Mouse (Mus musculus) forebrain, postnatal 0 days (tissue): ENCODE results near the gene Pcsk6. TPM values are rescaled to one million over a fixed set of nuclear protein-coding genes. Genes with fewer than 3 reads are reported as not detected.
"Not testable (repeated sequence)": the region's sequence is repeated elsewhere in the genome, so short reads cannot be mapped to it uniquely, and the experiment has no call there.

Experiments used
- ATAC-seq: fragments of 200-750 bp; cut with Nextera tagmentation; 2 replicates; pipeline ENCODE4 v1.8.0; 2017; ENCODE audit warnings: mild to moderate bottlenecking, moderate library complexity
- DNase-seq: peaks from one replicate; pipeline ENCODE4 v3.0.0-alpha.2; 2015
- H3K27ac ChIP-seq: fragments of 300-500 bp; sonication (generic); 2 replicates; pipeline ENCODE4 v1.5.1; 2014; ENCODE audit warnings: low read depth, mild to moderate bottlenecking, antibody characterized with exemption, low read length, moderate library complexity, mixed read lengths
- H3K27me3 ChIP-seq: fragments of 300-500 bp; sonication (generic); 2 replicates; pipeline ENCODE4 v1.6.1; 2014; ENCODE audit warnings: mild to moderate bottlenecking, low read length, mixed read lengths; ENCODE audit not compliant: insufficient read depth
- H3K36me3 ChIP-seq: fragments of 300-500 bp; sonication (generic); 2 replicates; pipeline ENCODE4 v1.6.1; 2014; ENCODE audit warnings: mild to moderate bottlenecking, moderate library complexity; ENCODE audit not compliant: insufficient read depth
- H3K4me1 ChIP-seq: fragments of 300-500 bp; sonication (generic); 2 replicates; pipeline ENCODE4 v1.6.1; 2014; ENCODE audit warnings: antibody characterized with exemption; ENCODE audit not compliant: insufficient read depth
- H3K4me2 ChIP-seq: fragments of 300-500 bp; sonication (generic); 2 replicates; pipeline ENCODE4 v1.6.1; 2014; ENCODE audit warnings: low read depth, mild to moderate bottlenecking, moderate library complexity
- H3K4me3 ChIP-seq: fragments of 300-500 bp; sonication (generic); 2 replicates; pipeline ENCODE4 v1.5.1; 2014; ENCODE audit warnings: low read depth, low read length, mixed read lengths
- H3K9ac ChIP-seq: fragments of 300-500 bp; sonication (generic); 2 replicates; pipeline ENCODE4 v1.6.1; 2014; ENCODE audit warnings: mild to moderate bottlenecking
- H3K9me3 ChIP-seq: fragments of 300-500 bp; sonication (generic); 2 replicates; pipeline ENCODE4 v1.6.1; 2016; ENCODE audit warnings: low read length
- CTCF ChIP-seq: sonication (generic); IDR thresholded peaks from 2 replicates; pipeline ENCODE4 v1.5.1; 2016; ENCODE audit warnings: antibody characterized with exemption, control low read depth, low read depth
- WGBS: fragments of 180-500 bp; shearing (Covaris S2); extraction: QIAGEN DNeasy Blood & Tissue Kit; methylation state at CpG from one replicate; pipeline ENCODE4 v1.1.7; 2014; 5-methylcytosine and 5-hydroxymethylcytosine counted together
- polyA plus RNA-seq: library from polyadenylated mRNA; unstranded; fragments of >200 nt; fragmentation: Nextera tagmentation; extraction: Ambion mirVana; gene quantifications from 2 replicates; pipeline ENCODE4 v1.2.1, GENCODE M21; 2015
- total RNA-seq: library from RNA; depleted of rRNA; stranded (reverse); fragments of >200 nt; gene quantifications from 2 replicates; pipeline ENCODE4 v1.2.3, GENCODE M21; 2014

Pcsk6 gene
- total and polyA plus RNA-seq, 2 experiments from 2014 or later = 2.4 to 10.2 TPM

- Histone ChIP-seq H3K27ac (no peak overlapping the region), H3K4me2 (no peak overlapping the region), H3K9me3 (no peaks in the 10 kb centered on the region), H3K4me3 (no peak overlapping the region), H3K36me3 (no peaks in the 10 kb centered on the region), H3K4me1 (no peaks in the 10 kb centered on the region), H3K9ac (no peak overlapping the region), H3K27me3 (no peaks in the 10 kb centered on the region)
- TF ChIP-seq CTCF = no peak
- no peak for ATAC-seq
- no peak for DNase-seq
- 87% methylated on average over 11 of the region's 11 CpGs for WGBS
Measured at GRCm38 (mm10) chr7:65914761-65915301, 53.3 kb downstream of the Pcsk6 start.

GRCm38 (mm10) chr7:65915821-65916220, 54.3 kb downstream of the Pcsk6 start:
- no peak for TF ChIP-seq CTCF
- WGBS = 97% methylated on average over 7 of the region's 7 CpGs
- H3K9me3 ChIP-seq = no peaks in the 10 kb centered on the region
- DNase-seq (no peak), ATAC-seq (no peak)
- no peaks in the 10 kb centered on the region for H3K4me1 ChIP-seq
- no peak overlapping the region for H3K27ac ChIP-seq
- no peak overlapping the region for H3K4me3 ChIP-seq
- no peaks in the 10 kb centered on the region for H3K36me3 ChIP-seq
- no peaks in the 10 kb centered on the region for H3K27me3 ChIP-seq
- no peak overlapping the region for H3K4me2 ChIP-seq
- no peak overlapping the region for H3K9ac ChIP-seq

- ATAC-seq = no peak
- H3K4me2 ChIP-seq = no peak overlapping the region
- H3K9ac ChIP-seq = no peak overlapping the region
- WGBS = 80% methylated on average over 8 of the region's 8 CpGs
- H3K4me3 ChIP-seq = no peak overlapping the region
- no peaks in the 10 kb centered on the region for H3K27me3 ChIP-seq
- no peaks in the 10 kb centered on the region for H3K9me3 ChIP-seq
- no peak for TF ChIP-seq CTCF
- H3K36me3 ChIP-seq = no peaks in the 10 kb centered on the region
- no peaks in the 10 kb centered on the region for H3K4me1 ChIP-seq
- DNase-seq = no peak
- H3K27ac ChIP-seq = no peak overlapping the region
Measured at GRCm38 (mm10) chr7:65916566-65916965, 55.0 kb downstream of the Pcsk6 start.

GRCm38 (mm10) chr7:65918431-65918830, 56.9 kb downstream of the Pcsk6 start:
- no peak for TF ChIP-seq CTCF
- WGBS = 96% methylated on average over 4 of the region's 4 CpGs
- ATAC-seq = no peak
- Histone ChIP-seq H3K27ac (no peak overlapping the region), H3K4me1 (no peaks in the 10 kb centered on the region), H3K4me2 (no peak overlapping the region), H3K36me3 (no peaks in the 10 kb centered on the region), H3K4me3 (no peak overlapping the region), H3K9ac (no peak overlapping the region), H3K9me3 (no peaks in the 10 kb centered on the region), H3K27me3 (no peaks in the 10 kb centered on the region)
- no peak for DNase-seq

- Histone ChIP-seq H3K27me3 (no peaks in the 10 kb centered on the region), H3K36me3 (no peaks in the 10 kb centered on the region), H3K9me3 (no peaks in the 10 kb centered on the region), H3K27ac (no peak overlapping the region), H3K9ac (no peak overlapping the region), H3K4me2 (no peak overlapping the region), H3K4me3 (no peak overlapping the region), H3K4me1 (no peaks in the 10 kb centered on the region)
- ATAC-seq = no peak
- WGBS = 67% methylated on average over 5 of the region's 5 CpGs
- no peak for TF ChIP-seq CTCF
- DNase-seq = no peak
Measured at GRCm38 (mm10) chr7:65929398-65929797, 67.9 kb downstream of the Pcsk6 start.

- Histone ChIP-seq H3K9me3 (no peaks in the 10 kb centered on the region), H3K36me3 (no peaks in the 10 kb centered on the region), H3K4me3 (no peak overlapping the region), H3K4me1 (no peaks in the 10 kb centered on the region), H3K27me3 (no peaks in the 10 kb centered on the region), H3K4me2 (no peak overlapping the region), H3K27ac (no peak overlapping the region), H3K9ac (no peak overlapping the region)
- TF ChIP-seq CTCF = no peak
- 73% methylated on average over 11 of the region's 11 CpGs for WGBS
- DNase-seq = no peak
- ATAC-seq = no peak
Measured at GRCm38 (mm10) chr7:65930478-65930877, 68.9 kb downstream of the Pcsk6 start.

- H3K9ac ChIP-seq, H3K4me3 ChIP-seq, H3K4me1 ChIP-seq, H3K27me3 ChIP-seq, H3K36me3 ChIP-seq, H3K27ac ChIP-seq, H3K9me3 ChIP-seq, ATAC-seq, H3K4me2 ChIP-seq, DNase-seq: not testable (repeated sequence)
- 80% methylated on average over 3 of the region's 3 CpGs for WGBS
Measured at GRCm38 (mm10) chr7:65934238-65934970, 72.9 kb downstream of the Pcsk6 start.
